Mouse (Mus musculus): Measurements from ENCODE around the gene Pitx1.

- TF ChIP-seq EP300 (IDR thresholded peaks at IDR 0.05; ENCODE audit: low read depth): no peak
- TF ChIP-seq CTCF (IDR thresholded peaks at IDR 0.05; ENCODE audit: low read depth): no peak
Measured at GRCm38 (mm10) chr13:55830833-55831721, 4.9 kb downstream of the Pitx1 start.
